Mouse (Mus musculus) ES-Bruce4 (cell line): Measurements from ENCODE around the gene Fgfr2. TPM values are rescaled to one million over a fixed set of nuclear protein-coding genes. Genes with fewer than 3 reads are reported as not detected.

Experiments used
- H3K27ac ChIP-seq: 2 replicates; pipeline ENCODE4 v1.5.1; 2012; ENCODE audit warnings: low read length, inconsistent platforms; ENCODE audit not compliant: insufficient read depth
- H3K27me3 ChIP-seq: 2 replicates; pipeline ENCODE4 v1.6.1; 2012; ENCODE audit warnings: mild to moderate bottlenecking, low read length, inconsistent platforms; ENCODE audit not compliant: control insufficient read depth, poor library complexity, insufficient read depth, severe bottlenecking
- H3K36me3 ChIP-seq: 2 replicates; pipeline ENCODE4 v1.6.1; 2012; ENCODE audit warnings: inconsistent platforms, mild to moderate bottlenecking, low read length, moderate library complexity; ENCODE audit not compliant: control insufficient read depth, poor library complexity, insufficient read depth, severe bottlenecking
- H3K4me1 ChIP-seq: one replicate; pipeline ENCODE4 v1.8.1; 2011; ENCODE audit warnings: low read length; ENCODE audit not compliant: control insufficient read depth, insufficient read depth
- H3K4me3 ChIP-seq: 2 replicates; pipeline ENCODE4 v1.5.1; 2011; ENCODE audit warnings: low read depth, mild to moderate bottlenecking, low read length
- H3K9ac ChIP-seq: 2 replicates; pipeline ENCODE4 v1.6.1; 2012; ENCODE audit warnings: low read depth, mild to moderate bottlenecking, inconsistent platforms; ENCODE audit not compliant: poor library complexity, severe bottlenecking
- H3K9me3 ChIP-seq: replicated peaks from 2 replicates; pipeline ENCODE4 v1.6.1; 2012; ENCODE audit warnings: mild to moderate bottlenecking, low read length, inconsistent platforms; ENCODE audit not compliant: control insufficient read depth, poor library complexity, insufficient read depth, severe bottlenecking
- CTCF ChIP-seq: IDR thresholded peaks from one replicate; pipeline ENCODE4 v1.8.1; 2011; ENCODE audit warnings: low read depth, low read length
- EP300 ChIP-seq: IDR thresholded peaks from 2 replicates; pipeline ENCODE4 v1.6.1; 2011; ENCODE audit warnings: low read depth, low read length; ENCODE audit not compliant: insufficient read depth
- POLR2A ChIP-seq: IDR thresholded peaks from one replicate; pipeline ENCODE4 v1.8.1; 2011; ENCODE audit warnings: low read length; ENCODE audit not compliant: insufficient read depth
- polyA plus RNA-seq: library from polyadenylated mRNA; stranded (reverse); fragments of >200 nt; gene quantifications from 2 replicates; pipeline ENCODE4 v1.2.4, GENCODE M21; 2011; ENCODE audit warnings: low read depth; ENCODE audit not compliant: missing spikeins, insufficient read depth, insufficient read length

Gene Fgfr2
- polyA plus RNA-seq, 1 experiment = 34.8 TPM

- Histone ChIP-seq H3K27ac (no peak overlapping the region), H3K36me3 (no peaks in the 10 kb centered on the region), H3K27me3 (no peaks in the 10 kb centered on the region), H3K9ac (no peak overlapping the region), H3K4me3 (no peak overlapping the region), H3K9me3 (no peaks in the 10 kb centered on the region), H3K4me1 (no peaks in the 10 kb centered on the region)
- TF ChIP-seq CTCF = no peak
Measured at GRCm38 (mm10) chr7:131037083-131037482, 2086.1 kb downstream of the Fgfr2 start.

DNA sequence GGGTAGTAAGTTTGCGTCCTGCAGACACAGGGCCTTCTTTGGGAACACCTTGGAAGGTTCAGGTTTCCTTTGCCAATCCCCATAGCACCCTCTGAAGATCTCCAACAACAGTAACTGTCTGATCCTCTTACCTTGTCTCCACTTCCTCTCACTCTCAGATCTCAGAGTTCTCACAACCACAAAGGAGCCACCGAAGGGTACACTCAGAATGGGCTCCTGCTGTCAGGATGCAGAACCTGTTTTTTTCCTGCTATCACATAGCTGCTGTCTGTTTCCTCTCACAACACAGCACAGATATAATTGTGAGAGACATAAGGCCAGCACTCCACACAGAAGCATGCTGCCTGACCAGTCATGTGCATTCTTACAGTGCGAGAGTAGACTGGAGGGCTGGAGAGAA lies 2086.8 kb downstream of the Fgfr2 start:
- H3K4me3 ChIP-seq = no peak overlapping the region
- H3K4me1 ChIP-seq = no peaks in the 10 kb centered on the region
- H3K9me3 ChIP-seq = no peaks in the 10 kb centered on the region
- H3K36me3 ChIP-seq = no peaks in the 10 kb centered on the region
- H3K27me3 ChIP-seq = no peaks in the 10 kb centered on the region
- TF ChIP-seq POLR2A (no peak), EP300 (no peak), CTCF (no peak)
- H3K9ac ChIP-seq = no peak overlapping the region
- no peak overlapping the region for H3K27ac ChIP-seq

- no peak within 1 kb of the TSS for H3K9ac ChIP-seq
- no peak for TF ChIP-seq POLR2A
- TF ChIP-seq CTCF = no peak
- no peaks in the 10 kb centered on the region for H3K9me3 ChIP-seq
- no peak within 1 kb of the TSS for H3K4me3 ChIP-seq
- no peaks in the 10 kb centered on the region for H3K4me1 ChIP-seq
- no peaks in the 10 kb centered on the region for H3K36me3 ChIP-seq
- no peaks in the 10 kb centered on the region for H3K27me3 ChIP-seq
- no peak within 1 kb of the TSS for H3K27ac ChIP-seq
Measured at GRCm38 (mm10) chr7:131031755-131032154, 2091.4 kb downstream of the Fgfr2 start, which contains the start of gene Dmbt1. TSS of gene Dmbt1 (plus strand) at chr7:131032053.

- no peak for TF ChIP-seq CTCF
- no peak for TF ChIP-seq EP300
- TF ChIP-seq POLR2A = no peak
- Histone ChIP-seq H3K9ac (no peak overlapping the region), H3K9me3 (no peaks in the 10 kb centered on the region), H3K27ac (no peak overlapping the region), H3K36me3 (no peaks in the 10 kb centered on the region), H3K27me3 (no peaks in the 10 kb centered on the region), H3K4me3 (no peak overlapping the region), H3K4me1 (no peaks in the 10 kb centered on the region)
Measured at GRCm38 (mm10) chr7:131027557-131027956, 2095.6 kb downstream of the Fgfr2 start.

GRCm38 (mm10) chr7:131024807-131025206 lies 2098.3 kb downstream of the Fgfr2 start:
- H3K4me3 ChIP-seq = no peak overlapping the region
- H3K9me3 ChIP-seq = no peaks in the 10 kb centered on the region
- no peaks in the 10 kb centered on the region for H3K36me3 ChIP-seq
- TF ChIP-seq CTCF (no peak), EP300 (no peak), POLR2A (no peak)
- no peak overlapping the region for H3K27ac ChIP-seq
- H3K4me1 ChIP-seq = no peaks in the 10 kb centered on the region
- no peak overlapping the region for H3K9ac ChIP-seq
- no peaks in the 10 kb centered on the region for H3K27me3 ChIP-seq

GRCm38 (mm10) chr7:131019181-131019580 lies 2104.0 kb downstream of the Fgfr2 start:
- Histone ChIP-seq H3K4me3 (no peak overlapping the region), H3K27me3 (no peaks in the 10 kb centered on the region), H3K4me1 (no peaks in the 10 kb centered on the region), H3K36me3 (no peaks in the 10 kb centered on the region), H3K9me3 (no peaks in the 10 kb centered on the region; the same call in none of the 2 replicates), H3K27ac (no peak overlapping the region), H3K9ac (no peak overlapping the region)
- TF ChIP-seq EP300 (no peak), POLR2A (no peak), CTCF (no peak)
